In the genomic region with DNA sequence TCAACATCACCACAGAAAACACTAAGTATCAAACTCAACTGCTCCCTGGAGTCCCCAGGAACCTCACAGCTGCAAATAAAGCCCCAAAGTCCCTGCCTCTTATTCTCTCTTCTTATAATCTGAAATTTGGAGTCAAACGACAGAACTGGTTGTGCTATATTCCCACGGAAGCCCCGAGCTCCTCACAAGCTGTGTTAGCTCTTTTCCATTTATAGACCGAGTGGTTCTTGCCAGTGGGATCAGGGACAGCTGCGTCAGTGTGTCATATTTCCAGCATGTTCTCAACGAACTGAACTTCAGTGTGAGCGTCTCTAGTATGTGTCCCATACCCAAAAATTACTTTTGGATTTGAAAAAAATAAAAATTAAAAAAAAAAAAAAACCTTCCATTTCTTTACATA, we compare ENCODE assay signal across 38 mouse cellular contexts. TPM values are rescaled to one million over a fixed set of nuclear protein-coding genes. Genes with fewer than 3 reads are reported as not detected.
DNase-seq lines count a peak whose midpoint lies in the region; ATAC-seq lines count a peak whose summit lies in the region.
"Had no signal": no experiment of that assay in that cellular context is flagged by ENCODE, and none has a peak within 500 bp of the region (broad histone marks: within the 10 kb centered on the region; RNA-seq: fewer than 3 reads in every experiment).

No protein-coding gene starts in this region.

- ATAC-seq in embryonic facial prominence, embryonic 14.5 days (ENCODE audit: low read depth) = no peak
- no peak for ATAC-seq in megakaryocyte, adult 5-6 weeks (ENCODE audit: poor library complexity, severe bottlenecking)
- ATAC-seq: forebrain, postnatal 0 days; hindbrain, postnatal 0 days; intestine, embryonic 15.5 days; midbrain, embryonic 15.5 days had no signal

- no peaks in the 10 kb centered on the region for H3K27me3 ChIP-seq in embryonic facial prominence, embryonic 14.5 days (replicated peaks; ENCODE audit: control insufficient read depth, insufficient read depth, low read length)
- H3K27me3 ChIP-seq in embryonic facial prominence, embryonic 10.5 days (replicated peaks; ENCODE audit: low read depth, poor library complexity, severe bottlenecking) = no peaks in the 10 kb centered on the region
- H3K27me3 ChIP-seq: embryonic facial prominence, embryonic 13.5 days; hindbrain, embryonic 12.5 days; intestine, embryonic 15.5 days; liver, embryonic 15.5 days; midbrain, embryonic 15.5 days had no signal

- 84% methylated on average over 7 of the region's 7 CpGs for WGBS in embryonic facial prominence, embryonic 14.5 days
- 94% methylated on average over 7 of the region's 7 CpGs for WGBS in embryonic facial prominence, embryonic 10.5 days

- H3K36me3 ChIP-seq in embryonic facial prominence, embryonic 14.5 days (ENCODE audit: control insufficient read depth, insufficient read depth, low read length) = peaks cover 11% of the 10 kb centered on the region
- peaks cover 48% of the 10 kb centered on the region for H3K36me3 ChIP-seq in embryonic facial prominence, embryonic 10.5 days (replicated peaks)
- H3K36me3 ChIP-seq: intestine, embryonic 15.5 days; midbrain, embryonic 15.5 days had no signal

- no peak overlapping the region for H3K4me3 ChIP-seq in embryonic facial prominence, embryonic 14.5 days (ENCODE audit: low read depth, low read length)
- H3K4me3 ChIP-seq in embryonic facial prominence, embryonic 10.5 days = no peak overlapping the region
- H3K4me3 ChIP-seq: embryonic facial prominence, embryonic 13.5 days; erythroblast, embryonic 14.5 days; heart, embryonic 10.5 days; hindbrain, embryonic 12.5 days; intestine, embryonic 15.5 days; limb, embryonic 12.5 days; liver, embryonic 15.5 days; midbrain, embryonic 10.5 days; midbrain, embryonic 15.5 days had no signal

- no peak overlapping the region for H3K4me2 ChIP-seq in embryonic facial prominence, embryonic 14.5 days (ENCODE audit: low read depth, low read length)
- H3K4me2 ChIP-seq: embryonic facial prominence, embryonic 13.5 days; hindbrain, embryonic 12.5 days; intestine, embryonic 15.5 days; limb, embryonic 12.5 days; liver, embryonic 15.5 days; lung, embryonic 14.5 days; midbrain, embryonic 15.5 days had no signal

- H3K9me3 ChIP-seq in embryonic facial prominence, embryonic 14.5 days (ENCODE audit: control insufficient read depth, low read length) = no peaks in the 10 kb centered on the region
- H3K9me3 ChIP-seq in embryonic facial prominence, embryonic 10.5 days = no peaks in the 10 kb centered on the region
- H3K9me3 ChIP-seq: embryonic facial prominence, embryonic 13.5 days; G1E; heart, embryonic 10.5 days; hindbrain, embryonic 12.5 days; intestine, embryonic 15.5 days; limb, embryonic 12.5 days; liver, embryonic 15.5 days; midbrain, embryonic 10.5 days; midbrain, embryonic 15.5 days had no signal

- no peak overlapping the region for H3K27ac ChIP-seq in embryonic facial prominence, embryonic 14.5 days (replicated peaks; ENCODE audit: low read depth, low read length)
- no peak overlapping the region for H3K27ac ChIP-seq in embryonic facial prominence, embryonic 10.5 days (replicated peaks)
- H3K27ac ChIP-seq: embryonic facial prominence, embryonic 13.5 days; heart, embryonic 10.5 days; hindbrain, embryonic 12.5 days; hindbrain, postnatal 0 days; intestine, embryonic 15.5 days; limb, embryonic 12.5 days; liver, embryonic 15.5 days; midbrain, embryonic 10.5 days; midbrain, embryonic 15.5 days; stomach, postnatal 0 days had no signal

- no peak overlapping the region for H3K9ac ChIP-seq in embryonic facial prominence, embryonic 14.5 days (ENCODE audit: low read depth, low read length)
- H3K9ac ChIP-seq: embryonic facial prominence, embryonic 13.5 days; forebrain, postnatal 0 days; hindbrain, embryonic 12.5 days; intestine, embryonic 15.5 days; limb, embryonic 12.5 days; liver, embryonic 15.5 days; lung, embryonic 14.5 days; midbrain, embryonic 15.5 days had no signal

- DNase-seq in embryonic facial prominence, embryonic 14.5 days (ENCODE audit: low spot score) = peak; percentile 13
- DNase-seq in embryonic facial prominence, embryonic 10.5 days (ENCODE audit: low spot score) = no peak
- peak; percentile 31 to 48 for DNase-seq in gastrocnemius, adult 8-10 months (ENCODE audit: low spot score in 2 of 2)
- DNase-seq in gastrocnemius, postnatal 4 days (ENCODE audit: low spot score in 2 of 2) = no peak
- DNase-seq in layer of hippocampus, postnatal 14 days (ENCODE audit: low spot score in 2 of 2) = peak; percentile 15 to 44
- no peak for DNase-seq in layer of hippocampus, postnatal 25 days (ENCODE audit: extremely low spot score in 1 of 2, low spot score in 1 of 2)
- DNase-seq in brain, adult 2 months (ENCODE audit: low read depth, low spot score) = peak; percentile 54
- DNase-seq: adrenal gland, adult 8-10 months; cerebellum, adult 11 months; cerebellum, adult 9-11 months; embryo, embryonic 11 days; forebrain, postnatal 0 days; heart, postnatal 36 days; kidney, adult 2 months; kidney, postnatal 36 days; lung, embryonic 14.5 days; lung, postnatal 14 days; thymus, adult 18-20 months; thymus, postnatal 25 days had no signal

- peaks cover 15% of the 10 kb centered on the region; the same call in 1 of the 2 replicates for H3K4me1 ChIP-seq in embryonic facial prominence, embryonic 14.5 days (ENCODE audit: control insufficient read depth, insufficient read depth, low read length)
- peaks cover 20% of the 10 kb centered on the region for H3K4me1 ChIP-seq in embryonic facial prominence, embryonic 10.5 days

RNA-seq across cellular contexts. Expression of gene Ccdc43, which starts 2.3 kb away (rescaled TPM):
- 41.1 and 47.9 TPM in 2 replicates for polyA plus RNA-seq in embryonic facial prominence, embryonic 14.5 days (2014; fragmentation: Nextera tagmentation; extraction: Ambion mirVana)
- polyA plus RNA-seq in embryonic facial prominence, embryonic 10.5 days (2016; fragmentation: Nextera tagmentation; extraction: Ambion mirVana) = 58.1 and 59.8 TPM in 2 replicates
- 10 to 100 TPM; 73.6 to 84.9 (median 79.9) TPM for total RNA-seq in gastrocnemius, adult 8-10 months (2022)
- total RNA-seq in gastrocnemius, postnatal 4 days (2021) = 10 to 100 TPM; 75.7 to 84.0 TPM
- total RNA-seq in layer of hippocampus, postnatal 14 days (2021) = 10 to 100 TPM; 37.9 to 41.3 TPM
- 10 to 100 TPM; 35.5 to 38.1 TPM for total RNA-seq in layer of hippocampus, postnatal 25 days (2021)
- total RNA-seq in megakaryocyte, adult 5-6 weeks (2015) = 17.1 and 18.1 TPM in 2 replicates
- total RNA-seq in megakaryocyte, adult 5-6 weeks (2017) = 27.2 and 30.2 TPM in 2 replicates

RNA-seq across cellular contexts. Expression of gene Meioc, which starts 31.8 kb away (rescaled TPM):
- polyA plus RNA-seq in embryonic facial prominence, embryonic 14.5 days (2014; fragmentation: Nextera tagmentation; extraction: Ambion mirVana) = 0.95 and 1.3 TPM in 2 replicates
- 0.39 and 0.40 TPM in 2 replicates for polyA plus RNA-seq in embryonic facial prominence, embryonic 10.5 days (2016; fragmentation: Nextera tagmentation; extraction: Ambion mirVana)
- not detected for total RNA-seq in gastrocnemius, adult 8-10 months (2022)
- under 1 TPM; 0.10 to 0.18 TPM for total RNA-seq in gastrocnemius, postnatal 4 days (2021)
- not detected for total RNA-seq in layer of hippocampus, postnatal 14 days (2021)
- total RNA-seq in layer of hippocampus, postnatal 25 days (2021) = not detected
- total RNA-seq in megakaryocyte, adult 5-6 weeks (2015) = not detected in 2 replicates
- not detected in 2 replicates for total RNA-seq in megakaryocyte, adult 5-6 weeks (2017)
- total RNA-seq: adrenal gland, adult 8-10 months; forebrain, postnatal 0 days; granulocyte monocyte progenitor cell, adult 5-6 weeks; heart, postnatal 36 days; hindbrain, postnatal 0 days; left cerebral cortex, postnatal 25 days; liver, adult 2 months; neutrophil, adult 5-6 weeks had no signal
- polyA plus RNA-seq: C2C12; erythroblast, embryonic 14.5 days; G1E; kidney, adult 2 months; liver, adult 2 months; midbrain, embryonic 15.5 days; spleen, adult 2 months had no signal

Comparison
In these comparisons a context has a peak if more than half of its experiments do, and no peak if none do; other contexts are left out.
1. DNase-seq: peak in embryonic facial prominence, embryonic 14.5 days (single experiment), gastrocnemius, adult 8-10 months (2 of 2), layer of hippocampus, postnatal 14 days (2 of 2) and brain, adult 2 months (single experiment); none in embryonic facial prominence, embryonic 10.5 days (single experiment), gastrocnemius, postnatal 4 days (0 of 2) and layer of hippocampus, postnatal 25 days (0 of 2).